Mouse (Mus musculus) neural tube, embryonic 15.5 days (tissue): Measurements from ENCODE around the gene Mlec. TPM values are rescaled to one million over a fixed set of nuclear protein-coding genes. Genes with fewer than 3 reads are reported as not detected.
A peak's percentile ranks its signal among the peaks of the same experiment; 100 is the strongest.

Experiments used
- ATAC-seq: fragments of 200-750 bp; cut with Nextera tagmentation; 2 replicates; pipeline ENCODE4 v1.8.0; 2017; ENCODE audit warnings: mild to moderate bottlenecking, moderate TSS enrichment, moderate library complexity; ENCODE audit not compliant: low FRiP score
- H3K27ac ChIP-seq: fragments of 300-500 bp; sonication (generic); replicated peaks from 2 replicates; pipeline ENCODE4 v1.5.1; 2015; ENCODE audit warnings: mild to moderate bottlenecking, inconsistent platforms
- H3K27me3 ChIP-seq: fragments of 300-500 bp; sonication (generic); replicated peaks from 2 replicates; pipeline ENCODE4 v1.6.1; 2015; ENCODE audit warnings: inconsistent platforms
- H3K36me3 ChIP-seq: fragments of 300-500 bp; sonication (generic); 2 replicates; pipeline ENCODE4 v1.6.1; 2015; ENCODE audit warnings: inconsistent platforms
- H3K4me1 ChIP-seq: fragments of 300-500 bp; sonication (generic); 2 replicates; pipeline ENCODE4 v1.6.1; 2015; ENCODE audit warnings: inconsistent platforms
- H3K4me2 ChIP-seq: fragments of 300-500 bp; sonication (generic); 2 replicates; pipeline ENCODE4 v1.6.1; 2015; ENCODE audit warnings: inconsistent platforms, mild to moderate bottlenecking, moderate library complexity
- H3K4me3 ChIP-seq: fragments of 300-500 bp; sonication (generic); replicated peaks from 2 replicates; pipeline ENCODE4 v1.5.1; 2015; ENCODE audit warnings: mild to moderate bottlenecking, inconsistent platforms
- H3K9ac ChIP-seq: fragments of 300-500 bp; sonication (generic); replicated peaks from 2 replicates; pipeline ENCODE4 v1.6.1; 2015; ENCODE audit warnings: mild to moderate bottlenecking, inconsistent platforms
- H3K9me3 ChIP-seq: fragments of 300-500 bp; sonication (generic); replicated peaks from 2 replicates; pipeline ENCODE4 v1.6.1; 2016; ENCODE audit warnings: inconsistent platforms
- WGBS: fragments of 180-500 bp; shearing (Covaris S2); methylation state at CpG from one replicate; pipeline ENCODE4 v1.1.7; 2015; ENCODE audit warnings: mixed read lengths; 5-methylcytosine and 5-hydroxymethylcytosine counted together
- polyA plus RNA-seq: library from polyadenylated mRNA; unstranded; fragments of >200 nt; fragmentation: Nextera tagmentation; extraction: Ambion mirVana; gene quantifications from 2 replicates; pipeline ENCODE4 v1.2.1, GENCODE M21; 2015

Mlec gene
- polyA plus RNA-seq, 1 experiment from 2014 or later, result 34.3 TPM

GRCm38 (mm10) chr5:115147388-115147787 lies 10.6 kb downstream of the Mlec start:
- Histone ChIP-seq H3K9ac (no peak overlapping the region), H3K36me3 (peaks cover 68% of the 10 kb centered on the region), H3K4me3 (no peak overlapping the region), H3K4me1 (peaks cover 8% of the 10 kb centered on the region), H3K4me2 (no peak overlapping the region), H3K9me3 (no peaks in the 10 kb centered on the region), H3K27ac (no peak overlapping the region), H3K27me3 (no peaks in the 10 kb centered on the region)
- no peak for ATAC-seq
- WGBS, result 92% methylated on average over 3 of the region's 3 CpGs

GRCm38 (mm10) chr5:115146747-115147130 lies 11.2 kb downstream of the Mlec start:
- no peaks in the 10 kb centered on the region for H3K27me3 ChIP-seq
- peaks cover 8% of the 10 kb centered on the region for H3K4me1 ChIP-seq
- no peak overlapping the region for H3K4me3 ChIP-seq

GRCm38 (mm10) chr5:115145976-115146746 lies 11.8 kb downstream of the Mlec start:
- 88% methylated on average over 6 of the region's 6 CpGs for WGBS
- Histone ChIP-seq H3K27ac (no peak overlapping the region), H3K4me2 (no peak overlapping the region), H3K9me3 (no peaks in the 10 kb centered on the region), H3K9ac (no peak overlapping the region), H3K4me1 (peaks cover 8% of the 10 kb centered on the region), H3K36me3 (peaks cover 68% of the 10 kb centered on the region), H3K4me3 (no peak overlapping the region), H3K27me3 (no peaks in the 10 kb centered on the region)
- ATAC-seq, result no peak

More at GRCm38 (mm10) chr5:115146747-115147130, 11.2 kb downstream of the Mlec start:
- H3K36me3 ChIP-seq, result peaks cover 68% of the 10 kb centered on the region
- no peak overlapping the region for H3K9ac ChIP-seq
- no peak for ATAC-seq
- no peaks in the 10 kb centered on the region for H3K9me3 ChIP-seq
- no peak overlapping the region for H3K4me2 ChIP-seq
- no peak overlapping the region for H3K27ac ChIP-seq

- no peak overlapping the region for H3K27ac ChIP-seq
- H3K4me1 ChIP-seq, result peaks cover 8% of the 10 kb centered on the region
- 70% methylated on average over 11 of the region's 11 CpGs for WGBS
- no peak overlapping the region for H3K4me2 ChIP-seq
- H3K27me3 ChIP-seq, result no peaks in the 10 kb centered on the region
- no peak for ATAC-seq
- no peaks in the 10 kb centered on the region for H3K9me3 ChIP-seq
- no peak overlapping the region for H3K9ac ChIP-seq
- peaks cover 61% of the 10 kb centered on the region for H3K36me3 ChIP-seq
- no peak overlapping the region for H3K4me3 ChIP-seq
These were observed 12.6 kb downstream of the Mlec start for GRCm38 (mm10) chr5:115145253-115145968.

GRCm38 (mm10) chr5:115144471-115144870 lies 13.5 kb downstream of the Mlec start:
- WGBS, result 77% methylated on average over 6 of the region's 6 CpGs
- H3K36me3 ChIP-seq, result peaks cover 51% of the 10 kb centered on the region
- H3K4me2 ChIP-seq, result no peak overlapping the region
- no peaks in the 10 kb centered on the region for H3K27me3 ChIP-seq
- no peak overlapping the region for H3K4me3 ChIP-seq
- no peak overlapping the region for H3K27ac ChIP-seq
- ATAC-seq, result no peak
- H3K9ac ChIP-seq, result no peak overlapping the region
- peaks cover 8% of the 10 kb centered on the region for H3K4me1 ChIP-seq
- H3K9me3 ChIP-seq, result no peaks in the 10 kb centered on the region

GRCm38 (mm10) chr5:115143552-115143951 lies 14.4 kb downstream of the Mlec start:
- peaks cover 44% of the 10 kb centered on the region for H3K36me3 ChIP-seq
- H3K4me3 ChIP-seq, result no peak overlapping the region
- H3K9me3 ChIP-seq, result no peaks in the 10 kb centered on the region
- peaks cover 8% of the 10 kb centered on the region for H3K4me1 ChIP-seq
- H3K27ac ChIP-seq, result peak overlapping the region; percentile 33; the same call in 1 of the 2 replicates
- ATAC-seq, result no peak
- H3K4me2 ChIP-seq, result no peak overlapping the region
- 0 out of 2 replicates have a peak overlapping the region, but pooled peaks have one; percentile 10 for H3K9ac ChIP-seq
- WGBS, result 78% methylated on average over 10 of the region's 10 CpGs
- no peaks in the 10 kb centered on the region for H3K27me3 ChIP-seq

GRCm38 (mm10) chr5:115142166-115142697 lies 15.7 kb downstream of the Mlec start:
- Histone ChIP-seq H3K4me2 (no peak overlapping the region), H3K36me3 (peaks cover 31% of the 10 kb centered on the region), H3K27ac (no peak overlapping the region), H3K4me1 (peaks cover 8% of the 10 kb centered on the region), H3K4me3 (no peak overlapping the region), H3K9me3 (no peaks in the 10 kb centered on the region), H3K27me3 (no peaks in the 10 kb centered on the region), H3K9ac (no peak overlapping the region)
- ATAC-seq, result no peak
- WGBS, result 88% methylated on average over 9 of the region's 9 CpGs

GRCm38 (mm10) chr5:115140726-115141125 lies 17.3 kb downstream of the Mlec start:
- H3K9me3 ChIP-seq, result no peaks in the 10 kb centered on the region
- WGBS, result 83% methylated on average over 3 of the region's 3 CpGs
- peaks cover 16% of the 10 kb centered on the region for H3K36me3 ChIP-seq
- H3K4me1 ChIP-seq, result peaks cover 8% of the 10 kb centered on the region
- no peak overlapping the region for H3K27ac ChIP-seq
- H3K4me3 ChIP-seq, result no peak overlapping the region
- ATAC-seq, result no peak
- H3K9ac ChIP-seq, result no peak overlapping the region
- H3K4me2 ChIP-seq, result no peak overlapping the region
- H3K27me3 ChIP-seq, result no peaks in the 10 kb centered on the region

- 0 out of 2 replicates have a peak, but pooled peaks cover 3% of the 10 kb centered on the region for H3K36me3 ChIP-seq
- no peak overlapping the region for H3K9ac ChIP-seq
- no peak overlapping the region for H3K27ac ChIP-seq
- H3K4me2 ChIP-seq, result no peak overlapping the region
- H3K9me3 ChIP-seq, result no peaks in the 10 kb centered on the region
- no peak overlapping the region for H3K4me3 ChIP-seq
- 81% methylated on average over 4 of the region's 4 CpGs for WGBS
- no peaks in the 10 kb centered on the region for H3K27me3 ChIP-seq
- H3K4me1 ChIP-seq, result peaks cover 10% of the 10 kb centered on the region
- no peak for ATAC-seq
These were observed 18.9 kb downstream of the Mlec start for GRCm38 (mm10) chr5:115139124-115139523.

- peaks cover 28% of the 10 kb centered on the region for H3K4me1 ChIP-seq
- H3K4me3 ChIP-seq, result peak within 1 kb of the TSS; percentile 83
- peak; percentile 96 for ATAC-seq
- peaks cover 5% of the 10 kb centered on the region for H3K36me3 ChIP-seq
- peak within 1 kb of the TSS; percentile 79 for H3K9ac ChIP-seq
- H3K4me2 ChIP-seq, result peak within 1 kb of the TSS; percentile 91
- no peaks in the 10 kb centered on the region for H3K9me3 ChIP-seq
- peak within 1 kb of the TSS; percentile 67 for H3K27ac ChIP-seq
- no peaks in the 10 kb centered on the region for H3K27me3 ChIP-seq
- WGBS, result under 1% methylated on average over 78 of the region's 81 CpGs
These were observed 23.5 kb downstream of the Mlec start, which contains the start of gene Unc119b for GRCm38 (mm10) chr5:115134234-115135165. Gene Unc119b (minus strand): TSS chr5:115134975.
